Mouse (Mus musculus) limb, embryonic 14.5 days (tissue): ENCODE data around the gene Slco4a1. TPM values are rescaled to one million over a fixed set of nuclear protein-coding genes. Genes with fewer than 3 reads are reported as not detected.

Source experiments
- ATAC-seq: fragments of 200-750 bp; cut with Nextera tagmentation; 2 replicates; pipeline ENCODE4 v1.8.0; 2017; ENCODE audit warnings: low read depth, moderate number of reproducible peaks, moderate TSS enrichment; ENCODE audit not compliant: low FRiP score
- DNase-seq: peaks from one replicate; pipeline ENCODE4 v3.0.0-alpha.2; 2015; ENCODE audit warnings: low spot score
- H3K27ac ChIP-seq: fragments of 300-500 bp; sonication (generic); replicated peaks from 2 replicates; pipeline ENCODE4 v1.5.1; 2014; ENCODE audit warnings: low read depth, mild to moderate bottlenecking, low read length, moderate library complexity, mixed read lengths
- H3K27me3 ChIP-seq: fragments of 300-500 bp; sonication (generic); 2 replicates; pipeline ENCODE4 v1.6.1; 2014; ENCODE audit warnings: low read length, mixed read lengths; ENCODE audit not compliant: control insufficient read depth, insufficient read depth
- H3K36me3 ChIP-seq: fragments of 300-500 bp; sonication (generic); 2 replicates; pipeline ENCODE4 v1.6.1; 2014; ENCODE audit warnings: mild to moderate bottlenecking, low read length, moderate library complexity, mixed read lengths; ENCODE audit not compliant: control insufficient read depth, insufficient read depth
- H3K4me1 ChIP-seq: fragments of 300-500 bp; sonication (generic); 2 replicates; pipeline ENCODE4 v1.6.1; 2014; ENCODE audit warnings: antibody characterized with exemption, low read length, mixed read lengths; ENCODE audit not compliant: control insufficient read depth, insufficient read depth
- H3K4me2 ChIP-seq: fragments of 300-500 bp; sonication (generic); replicated peaks from 2 replicates; pipeline ENCODE4 v1.6.1; 2014; ENCODE audit warnings: low read depth, mild to moderate bottlenecking, low read length, moderate library complexity; ENCODE audit not compliant: severe bottlenecking
- H3K4me3 ChIP-seq: fragments of 300-500 bp; sonication (generic); replicated peaks from 2 replicates; pipeline ENCODE4 v1.5.1; 2014; ENCODE audit warnings: low read length
- H3K9ac ChIP-seq: fragments of 300-500 bp; sonication (generic); 2 replicates; pipeline ENCODE4 v1.6.1; 2014; ENCODE audit warnings: mild to moderate bottlenecking, low read depth, low read length, moderate library complexity; ENCODE audit not compliant: severe bottlenecking
- H3K9me3 ChIP-seq: fragments of 300-500 bp; sonication (generic); 2 replicates; pipeline ENCODE4 v1.6.1; 2016; ENCODE audit warnings: low read length; ENCODE audit not compliant: control insufficient read depth
- POLR2A ChIP-seq: fragments of 200-500 bp; IDR thresholded peaks from 2 replicates; pipeline ENCODE4 v1.8.0; 2012; ENCODE audit warnings: inconsistent platforms, mild to moderate bottlenecking, moderate library complexity, borderline replicate concordance; ENCODE audit not compliant: insufficient read depth, insufficient read length; ENCODE audit errors: extremely low read depth
- WGBS: fragments of 180-500 bp; shearing (Covaris S2); extraction: QIAGEN DNeasy Blood & Tissue Kit; methylation state at CpG from one replicate; pipeline ENCODE4 v1.1.7; 2014; 5-methylcytosine and 5-hydroxymethylcytosine counted together
- polyA plus RNA-seq, 2 experiments: library from polyadenylated mRNA; depleted of rRNA in 1 of 2; stranded (reverse) in 1 of 2; unstranded in 1 of 2; fragments of >200 nt; fragmentation: Nextera tagmentation in 1 of 2; extraction: Ambion mirVana in 1 of 2; gene quantifications; 2 replicates each; pipeline versions ENCODE4 v1.2.1 to v1.2.3; 2012 to 2014

Gene Slco4a1
- polyA plus RNA-seq, 2 experiments = 0.41 to 0.87 TPM

DNA sequence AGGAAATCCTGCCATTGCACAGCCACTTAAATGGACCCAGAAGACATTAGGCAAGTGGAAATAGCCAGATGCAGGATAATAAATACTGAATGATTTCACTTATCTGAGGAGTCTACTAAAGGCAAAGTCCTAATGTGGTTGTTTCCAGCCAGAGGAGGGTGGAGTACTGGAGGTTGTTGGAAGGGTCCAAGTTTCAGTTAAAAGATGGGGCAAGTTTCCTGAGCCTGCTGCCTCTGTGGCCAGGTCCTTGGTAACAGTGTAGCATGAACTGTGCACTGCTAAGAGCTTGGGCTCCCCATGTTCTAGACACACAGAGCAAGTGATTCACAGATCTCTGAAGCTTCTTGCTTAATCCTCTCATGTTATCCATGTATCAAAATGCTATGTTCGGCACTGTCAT lies 10.1 kb upstream of the Slco4a1 start:
- no peak for TF ChIP-seq POLR2A

GRCm38 (mm10) chr2:180449007-180449406 lies 7.0 kb upstream of the Slco4a1 start:
- H3K4me3 ChIP-seq = no peak overlapping the region
- no peak overlapping the region for H3K27ac ChIP-seq
- no peaks in the 10 kb centered on the region for H3K9me3 ChIP-seq
- H3K4me2 ChIP-seq = no peak overlapping the region
- H3K4me1 ChIP-seq = peaks cover 2% of the 10 kb centered on the region; the same call in 1 of the 2 replicates
- no peaks in the 10 kb centered on the region for H3K27me3 ChIP-seq
- DNase-seq (no peak), ATAC-seq (no peak)
- H3K36me3 ChIP-seq = no peaks in the 10 kb centered on the region
- no peak overlapping the region for H3K9ac ChIP-seq
- WGBS = 52% methylated on average over 5 of the region's 5 CpGs
- no peak for TF ChIP-seq POLR2A

More for the DNA sequence above, 10.1 kb upstream of the Slco4a1 start:
- Histone ChIP-seq H3K9ac (no peak overlapping the region), H3K4me3 (no peak overlapping the region), H3K27ac (no peak overlapping the region), H3K36me3 (no peaks in the 10 kb centered on the region), H3K9me3 (no peaks in the 10 kb centered on the region), H3K27me3 (no peaks in the 10 kb centered on the region), H3K4me2 (no peak overlapping the region), H3K4me1 (peaks cover 14% of the 10 kb centered on the region)
- ATAC-seq (no peak), DNase-seq (no peak)
- WGBS = 89% methylated on average over 1 of the region's 1 CpGs

DNA sequence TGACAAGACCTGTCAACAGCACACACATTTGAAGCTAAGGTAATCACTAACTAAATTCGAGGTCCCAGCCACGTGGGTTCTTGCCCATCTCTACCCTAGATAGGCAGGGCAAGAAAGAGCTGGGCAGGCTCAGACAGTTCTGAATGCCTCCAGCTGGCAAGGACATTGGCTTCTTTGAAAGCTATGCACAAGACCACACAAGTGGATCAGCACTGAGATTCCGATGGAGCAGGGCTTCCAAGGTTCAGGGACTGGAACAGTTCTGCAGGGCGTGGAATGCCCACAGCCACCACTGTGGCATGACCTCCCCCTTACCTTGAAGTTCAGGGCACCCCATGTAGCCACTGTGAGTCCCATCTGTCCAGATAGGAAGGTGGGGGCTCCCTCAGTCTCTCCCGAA lies 5.5 kb upstream of the Slco4a1 start:
- peaks cover 2% of the 10 kb centered on the region; the same call in 1 of the 2 replicates for H3K27me3 ChIP-seq
- no peak overlapping the region for H3K4me2 ChIP-seq
- H3K4me3 ChIP-seq = no peak overlapping the region
- TF ChIP-seq POLR2A = no peak
- no peak overlapping the region for H3K9ac ChIP-seq
- H3K9me3 ChIP-seq = no peaks in the 10 kb centered on the region
- H3K4me1 ChIP-seq = no peaks in the 10 kb centered on the region
- ATAC-seq (no peak), DNase-seq (no peak)
- 77% methylated on average over 5 of the region's 5 CpGs for WGBS
- H3K27ac ChIP-seq = no peak overlapping the region
- no peaks in the 10 kb centered on the region for H3K36me3 ChIP-seq

DNA sequence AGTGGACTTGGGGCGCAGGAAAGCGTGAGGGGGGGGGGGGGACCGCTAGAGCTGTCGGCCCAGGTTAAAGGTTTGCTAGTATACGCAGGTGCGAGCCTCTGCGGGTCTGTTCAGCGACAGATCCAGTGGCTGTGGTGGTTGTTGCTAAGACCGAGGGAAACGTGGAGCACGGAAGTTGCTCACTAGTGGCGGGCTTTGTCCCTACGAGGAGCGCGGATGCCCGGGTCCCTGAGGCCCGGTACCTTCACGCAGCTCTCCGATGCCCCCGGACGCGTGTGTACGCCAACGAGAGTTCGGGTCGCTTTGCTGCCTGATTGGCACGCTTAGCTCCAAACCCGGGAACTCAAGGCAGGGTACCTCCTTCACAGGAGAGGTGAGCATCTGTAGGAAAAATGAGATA lies 660 bp downstream of the Slco4a1 start:
- 2% methylated on average over 27 of the region's 28 CpGs for WGBS
- peaks cover 27% of the 10 kb centered on the region for H3K27me3 ChIP-seq
- peak overlapping the region; percentile 47 for H3K4me3 ChIP-seq
- H3K9ac ChIP-seq = no peak overlapping the region
- peaks cover 9% of the 10 kb centered on the region for H3K4me1 ChIP-seq
- H3K27ac ChIP-seq = no peak overlapping the region
- TF ChIP-seq POLR2A = no peak
- H3K36me3 ChIP-seq = no peaks in the 10 kb centered on the region
- DNase-seq (no peak), ATAC-seq (no peak)
- H3K4me2 ChIP-seq = peak overlapping the region; percentile 93
- H3K9me3 ChIP-seq = no peaks in the 10 kb centered on the region

- whole genome bisulfite sequencing = 32% methylated on average over 2 of the region's 2 CpGs
- no peaks in the 10 kb centered on the region for H3K36me3 ChIP-seq
- ATAC-seq (no peak), DNase-seq (no peak)
- H3K4me2 ChIP-seq = no peak overlapping the region
- H3K9ac ChIP-seq = no peak overlapping the region
- no peak overlapping the region for H3K27ac ChIP-seq
- no peak for TF ChIP-seq POLR2A
- peaks cover 9% of the 10 kb centered on the region for H3K4me1 ChIP-seq
- peaks cover 27% of the 10 kb centered on the region for H3K27me3 ChIP-seq
- H3K4me3 ChIP-seq = no peak overlapping the region
- H3K9me3 ChIP-seq = no peaks in the 10 kb centered on the region
These were observed 1.6 kb downstream of the Slco4a1 start for GRCm38 (mm10) chr2:180457680-180458079.

DNA sequence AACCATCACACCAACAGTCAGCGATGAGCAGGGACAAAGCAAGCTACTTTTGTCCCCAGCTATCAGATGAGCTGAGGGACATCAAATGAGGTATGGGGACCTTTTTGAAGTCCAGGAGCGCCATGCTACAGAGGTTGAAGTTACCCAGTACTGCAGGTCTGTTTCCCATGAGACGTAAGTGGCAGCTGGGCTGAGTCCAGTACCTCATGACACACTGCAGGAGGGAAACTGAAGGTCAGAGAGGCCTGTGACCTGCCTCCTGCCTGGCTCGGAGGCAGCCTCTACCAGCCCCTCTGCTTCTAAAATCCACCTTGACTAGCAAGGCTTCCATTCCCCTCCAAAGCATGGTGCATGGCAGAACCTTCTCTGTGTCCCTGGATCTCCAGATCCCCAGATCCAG lies 3.4 kb downstream of the Slco4a1 start:
- peaks cover 27% of the 10 kb centered on the region for H3K27me3 ChIP-seq
- no peak for TF ChIP-seq POLR2A
- H3K4me1 ChIP-seq = peaks cover 9% of the 10 kb centered on the region
- H3K4me3 ChIP-seq = no peak overlapping the region
- 77% methylated on average over 4 of the region's 4 CpGs for WGBS
- H3K36me3 ChIP-seq = no peaks in the 10 kb centered on the region
- no peak overlapping the region for H3K27ac ChIP-seq
- H3K9ac ChIP-seq = no peak overlapping the region
- H3K4me2 ChIP-seq = no peak overlapping the region
- no peak for DNase-seq
- H3K9me3 ChIP-seq = no peaks in the 10 kb centered on the region
- no peak for ATAC-seq
